Mouse (Mus musculus) cortical plate, adult 2 months (tissue): ENCODE results near the gene Dll4. TPM values are rescaled to one million over a fixed set of nuclear protein-coding genes. Genes with fewer than 3 reads are reported as not detected.

Experiments used
- H3K27ac ChIP-seq: fragments of 200-500 bp; 2 replicates; pipeline ENCODE4 v1.5.1; 2012; ENCODE audit warnings: low read length, control low read depth, inconsistent platforms; ENCODE audit not compliant: insufficient read depth
- H3K4me1 ChIP-seq: fragments of 200-500 bp; 2 replicates; pipeline ENCODE4 v1.6.1; 2011; ENCODE audit warnings: low read length; ENCODE audit not compliant: control insufficient read depth, insufficient read depth
- H3K4me3 ChIP-seq: fragments of 200-500 bp; 2 replicates; pipeline ENCODE4 v1.5.1; 2011; ENCODE audit warnings: mild to moderate bottlenecking, low read length, control low read depth; ENCODE audit not compliant: insufficient read depth
- CTCF ChIP-seq: fragments of 200-500 bp; IDR thresholded peaks from 2 replicates; pipeline ENCODE4 v1.5.1; 2011; ENCODE audit warnings: mild to moderate bottlenecking, control low read depth, low read length; ENCODE audit not compliant: insufficient read depth; ENCODE audit errors: extremely low read depth
- POLR2A ChIP-seq: fragments of 200-500 bp; IDR thresholded peaks from 2 replicates; pipeline ENCODE4 v1.6.1; 2011; ENCODE audit warnings: mild to moderate bottlenecking, low read length, control low read depth; ENCODE audit not compliant: insufficient read depth; ENCODE audit errors: extremely low read depth
- polyA plus RNA-seq: library from polyadenylated mRNA; depleted of rRNA; stranded (reverse); fragments of >200 nt; gene quantifications from 2 replicates; pipeline ENCODE4 v1.2.3, GENCODE M21; 2012; rRNA removed

Dll4 gene
- polyA plus RNA-seq, 1 experiment, result 2.9 TPM

DNA sequence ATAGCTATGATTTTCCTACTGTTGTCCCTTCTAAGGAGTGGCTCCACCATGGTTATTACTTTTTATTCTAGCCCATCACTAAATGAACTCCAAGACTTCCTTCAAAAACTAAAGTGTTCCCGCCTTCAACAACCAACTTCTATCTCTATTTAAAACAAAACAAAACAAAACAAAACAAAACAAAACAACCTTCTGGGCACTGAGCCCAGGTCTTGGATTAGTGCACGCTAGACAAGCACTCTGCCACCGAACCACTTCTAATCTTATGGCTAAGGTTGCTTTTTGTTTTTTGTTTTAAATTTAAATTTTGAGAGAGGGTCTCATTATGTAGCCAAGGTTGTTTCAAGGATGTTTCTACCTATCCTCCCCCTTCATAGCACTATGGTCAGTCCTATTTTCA is 52.2 kb downstream of the Dll4 start:
- peaks cover 2% of the 10 kb centered on the region; the same call in 1 of the 2 replicates for H3K4me1 ChIP-seq
- H3K4me3 ChIP-seq, result no peak overlapping the region
- no peak overlapping the region for H3K27ac ChIP-seq
- TF ChIP-seq CTCF (no peak), POLR2A (no peak)

DNA sequence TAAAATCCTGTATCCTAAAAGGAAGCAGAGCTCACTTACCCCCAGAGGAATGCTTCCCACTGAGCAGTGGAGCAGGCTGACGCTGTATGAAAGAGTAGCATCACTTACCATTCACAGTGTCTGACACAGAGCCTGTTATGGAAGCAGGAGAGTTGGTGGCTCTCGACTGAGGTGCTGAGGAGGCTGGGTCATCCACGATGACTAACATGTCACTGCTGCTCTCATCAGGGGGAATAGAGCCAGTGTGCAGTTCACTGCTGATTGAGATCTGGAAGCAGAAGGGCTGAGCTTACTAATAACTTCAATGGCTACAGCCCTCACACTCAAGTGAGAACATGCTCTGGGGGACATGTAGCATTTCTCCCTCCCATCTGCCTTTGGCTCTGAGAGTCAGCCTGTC is 53.9 kb downstream of the Dll4 start:
- TF ChIP-seq CTCF (no peak), POLR2A (no peak)
- Histone ChIP-seq H3K4me3 (no peak overlapping the region), H3K27ac (no peak overlapping the region), H3K4me1 (no peaks in the 10 kb centered on the region)

Other genes starting within 250 kb of the Dll4 start
- gene Rad51, start 213.0 kb upstream of the Dll4 start, polyA plus RNA-seq, result 1.4 and 1.6 TPM in 2 replicates
- gene Rmdn3, start 168.8 kb upstream of the Dll4 start, polyA plus RNA-seq, result 58.4 and 62.0 TPM in 2 replicates
- gene Gchfr, start 158.0 kb upstream of the Dll4 start, polyA plus RNA-seq, result 0.96 and 1.3 TPM in 2 replicates
- not detected in 2 replicates for gene Gm14137, start 151.3 kb upstream of the Dll4 start, polyA plus RNA-seq
- 52.9 and 68.2 TPM in 2 replicates for gene Zfyve19, start 117.2 kb upstream of the Dll4 start, polyA plus RNA-seq
- 25.8 and 25.9 TPM in 2 replicates for gene Dnajc17, start 117.0 kb upstream of the Dll4 start, polyA plus RNA-seq
- gene Ppp1r14d, start 95.9 kb upstream of the Dll4 start, polyA plus RNA-seq, result not detected in 2 replicates
- gene Spint1, start 88.4 kb upstream of the Dll4 start, polyA plus RNA-seq, result 1.8 and 2.6 TPM in 2 replicates
- gene Rhov, start 54.5 kb upstream of the Dll4 start, polyA plus RNA-seq, result 8.3 and 8.6 TPM in 2 replicates
- 32.2 and 33.0 TPM in 2 replicates for gene Vps18, start 37.0 kb upstream of the Dll4 start, polyA plus RNA-seq
- 7.9 and 8.3 TPM in 2 replicates for gene Chac1, start 25.4 kb downstream of the Dll4 start, polyA plus RNA-seq
- 14.6 and 14.8 TPM in 2 replicates for gene Ino80, start 151.9 kb downstream of the Dll4 start, polyA plus RNA-seq
- 0.75 and 1.1 TPM in 2 replicates for gene Exd1, start 221.8 kb downstream of the Dll4 start, polyA plus RNA-seq
- 129 and 130 TPM in 2 replicates for gene Chp1, start 221.9 kb downstream of the Dll4 start, polyA plus RNA-seq